Mouse (Mus musculus): ENCODE measurements at regions not wholly inside any gene's neighbourhood (a gene's known extent, or its start where the extent isn't known, plus 50 kb on each side); places are given as distances from the start of the nearest gene placed in this dataset.

DNA sequence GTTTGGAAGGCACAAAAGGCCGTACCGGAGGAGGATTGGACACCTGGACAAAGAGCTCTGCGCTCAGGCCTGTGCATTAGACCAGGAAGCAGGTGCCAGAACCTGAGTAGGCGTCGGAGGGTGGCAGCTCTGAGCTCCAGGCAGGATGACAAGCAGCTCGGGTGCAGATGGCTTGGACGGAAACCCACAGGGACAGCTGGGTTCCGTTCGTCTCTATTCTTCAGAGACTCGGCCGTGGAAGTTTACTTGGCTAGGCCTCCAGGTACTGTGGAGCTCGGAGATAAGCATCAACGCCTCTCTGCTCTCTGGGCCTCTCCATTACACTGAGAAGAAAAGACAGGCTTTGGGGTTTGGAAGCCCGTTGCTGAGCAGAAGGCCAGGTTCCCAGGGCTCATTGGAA, 868.5 kb upstream of the Car8 start:
- TF ChIP-seq CTCF (IDR thresholded peaks at IDR 0.05; ENCODE audit: control insufficient read depth, insufficient read depth, insufficient replicate concordance, low read depth, low read length) (no peak), POLR2A (IDR thresholded peaks at IDR 0.05; ENCODE audit: control insufficient read depth, low read depth, low read length) (no peak)

All from testis, adult 2 months (tissue).